Mouse (Mus musculus) brain, embryonic 14.5 days (tissue): ENCODE data around the gene Cntrl.

ENCODE experiments used
- CTCF ChIP-seq: fragments of 200-500 bp; IDR thresholded peaks from 2 replicates; pipeline ENCODE4 v1.5.1; 2012; ENCODE audit warnings: inconsistent platforms, mild to moderate bottlenecking, moderate library complexity, borderline replicate concordance; ENCODE audit not compliant: insufficient read depth, insufficient read length; ENCODE audit errors: extremely low read depth
- POLR2A ChIP-seq: fragments of 200-500 bp; IDR thresholded peaks from 2 replicates; pipeline ENCODE4 v1.6.1; 2012; ENCODE audit warnings: mild to moderate bottlenecking, inconsistent platforms, borderline replicate concordance; ENCODE audit not compliant: poor library complexity, insufficient read depth, insufficient read length, severe bottlenecking; ENCODE audit errors: extremely low read depth

DNA sequence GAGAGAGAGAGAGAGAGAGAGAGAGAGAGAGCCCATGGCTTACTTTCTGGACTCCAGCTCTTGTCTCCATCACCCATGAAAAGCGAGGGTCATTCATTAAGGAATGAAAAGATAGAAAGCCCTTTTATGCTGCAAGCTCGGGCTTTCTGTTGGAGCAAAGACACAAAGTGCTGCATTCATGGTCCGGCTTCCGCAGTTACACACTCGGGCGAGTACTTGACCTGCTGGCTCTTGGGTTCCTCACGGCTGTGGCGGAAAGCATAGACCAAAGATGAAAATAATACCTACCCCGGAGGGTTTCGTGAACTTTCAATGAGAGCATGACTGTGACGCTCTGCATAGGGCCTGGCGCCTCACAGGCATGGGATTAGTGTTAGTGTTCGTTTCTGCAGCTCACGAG, 106.1 kb downstream of the Cntrl start:
- TF ChIP-seq POLR2A (no peak), CTCF (no peak)
